Mouse (Mus musculus): ENCODE results near the gene Lrrc56.
"Not testable (repeated sequence)": the region's sequence is repeated elsewhere in the genome, so short reads cannot be mapped to it uniquely, and the experiment has no call there.

The Lrrc56 gene

GRCm38 (mm10) chr7:141217343-141218013 is 23.5 kb downstream of the Lrrc56 start:
- DNase-seq (ENCODE audit: low read depth) = no peak

GRCm38 (mm10) chr7:141218141-141218540 is 24.2 kb downstream of the Lrrc56 start:
- no peak for DNase-seq (ENCODE audit: low read depth)

GRCm38 (mm10) chr7:141218557-141219133 is 24.7 kb downstream of the Lrrc56 start:
- DNase-seq (ENCODE audit: low read depth) = no peak

- no peak for DNase-seq (ENCODE audit: low read depth)
Observed at GRCm38 (mm10) chr7:141219558-141220099, 25.7 kb downstream of the Lrrc56 start.

GRCm38 (mm10) chr7:141220377-141220776 is 26.4 kb downstream of the Lrrc56 start:
- DNase-seq (ENCODE audit: low read depth) = no peak

DNA sequence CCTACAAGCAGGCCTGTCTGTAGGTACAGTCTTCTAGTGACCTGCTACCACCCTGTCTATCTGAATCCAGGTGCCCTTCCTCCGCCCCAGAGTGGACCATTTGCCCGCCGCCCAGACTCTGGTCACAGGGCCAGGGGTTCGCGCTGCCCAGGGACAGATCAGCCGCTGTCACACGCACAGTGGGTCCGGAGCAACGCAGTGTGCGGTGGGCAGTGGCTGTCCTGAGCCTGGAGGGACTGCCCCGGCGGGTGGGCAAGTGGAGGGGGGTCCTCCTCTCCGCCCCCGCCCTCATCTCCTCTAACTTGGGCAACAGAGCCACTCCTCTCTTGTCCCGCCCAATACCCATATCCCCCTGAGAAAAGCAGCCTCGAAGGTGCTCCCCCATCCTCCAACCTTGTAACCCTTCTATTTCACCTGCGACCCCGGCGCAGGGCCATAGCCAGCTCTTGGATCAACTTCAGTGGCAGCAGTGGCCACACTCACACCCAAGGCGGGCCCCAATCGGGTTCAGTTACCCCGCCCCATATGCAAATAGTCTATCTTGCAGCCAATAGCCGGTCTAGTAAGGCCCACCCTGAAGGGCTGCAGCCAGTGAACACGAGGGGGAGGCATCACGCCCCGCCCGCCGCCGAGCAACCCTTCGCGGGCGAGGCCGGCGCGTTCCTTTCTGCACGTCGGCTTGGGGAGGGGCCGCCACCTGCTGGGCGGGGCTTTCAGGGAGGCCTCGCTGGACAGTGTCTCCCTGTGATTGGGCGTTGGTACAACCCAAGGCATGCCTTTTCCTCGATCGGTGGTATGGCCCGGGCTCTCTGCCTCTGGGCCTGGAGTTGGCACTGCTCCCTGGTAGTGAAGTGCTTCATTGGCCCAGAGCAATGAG is 27.5 kb downstream of the Lrrc56 start:
- DNase-seq (ENCODE audit: low read depth) = peak; percentile 96

- DNase-seq (ENCODE audit: low read depth) = no peak
Observed at GRCm38 (mm10) chr7:141222126-141222467, 28.1 kb downstream of the Lrrc56 start.

- no peak for DNase-seq (ENCODE audit: low read depth)
Observed at GRCm38 (mm10) chr7:141222696-141223215, 28.8 kb downstream of the Lrrc56 start.

DNA sequence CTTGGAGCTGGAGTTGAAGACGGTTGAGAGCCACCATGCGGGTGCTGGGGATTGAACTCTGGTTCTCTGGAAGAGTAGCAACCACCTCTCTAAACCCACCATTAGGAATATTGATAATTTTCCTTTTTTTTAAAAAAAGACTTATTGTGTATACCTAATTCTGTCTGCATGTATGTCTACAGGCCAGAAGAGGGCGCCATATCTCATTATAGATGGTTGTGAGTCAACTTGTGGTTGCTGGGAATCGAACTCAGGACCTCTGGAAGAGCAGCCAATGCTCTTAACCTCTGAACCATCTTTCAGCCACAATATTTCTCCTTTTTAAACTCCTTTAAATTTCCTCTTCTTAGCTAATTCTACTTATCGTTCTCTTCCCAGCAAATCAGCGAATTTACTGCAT is 32.6 kb downstream of the Lrrc56 start:
- peak; percentile 58 for DNase-seq (ENCODE audit: low read depth)

- DNase-seq (ENCODE audit: low read depth) = no peak
Observed at GRCm38 (mm10) chr7:141227796-141228195, 33.8 kb downstream of the Lrrc56 start.

GRCm38 (mm10) chr7:141228279-141229067 is 34.5 kb downstream of the Lrrc56 start, which contains the start of gene Phrf1:
Phrf1 (plus strand) TSS chr7:141228784.
- DNase-seq (ENCODE audit: low read depth) = peak; percentile 96

DNA sequence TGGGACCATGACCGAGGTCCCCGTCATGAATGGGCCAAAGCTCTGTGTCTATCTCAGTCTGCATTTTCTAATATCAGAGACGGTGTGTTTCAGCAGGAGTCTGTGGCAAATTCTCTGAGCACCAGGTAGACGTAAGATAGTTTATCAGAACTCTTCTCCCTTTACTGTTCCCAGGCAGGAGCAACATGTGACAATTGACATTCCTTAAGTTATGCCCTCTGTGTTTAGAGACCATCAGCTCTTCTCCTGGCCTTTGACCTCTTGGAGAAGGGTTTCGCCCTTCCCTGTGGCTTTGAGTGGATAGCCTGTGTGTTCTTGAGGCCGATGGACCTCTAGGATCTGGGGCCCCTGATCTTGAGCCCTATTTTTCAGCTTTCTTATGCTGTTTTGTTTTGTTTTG is 35.7 kb downstream of the Lrrc56 start:
- no peak for DNase-seq (ENCODE audit: low read depth)

DNA sequence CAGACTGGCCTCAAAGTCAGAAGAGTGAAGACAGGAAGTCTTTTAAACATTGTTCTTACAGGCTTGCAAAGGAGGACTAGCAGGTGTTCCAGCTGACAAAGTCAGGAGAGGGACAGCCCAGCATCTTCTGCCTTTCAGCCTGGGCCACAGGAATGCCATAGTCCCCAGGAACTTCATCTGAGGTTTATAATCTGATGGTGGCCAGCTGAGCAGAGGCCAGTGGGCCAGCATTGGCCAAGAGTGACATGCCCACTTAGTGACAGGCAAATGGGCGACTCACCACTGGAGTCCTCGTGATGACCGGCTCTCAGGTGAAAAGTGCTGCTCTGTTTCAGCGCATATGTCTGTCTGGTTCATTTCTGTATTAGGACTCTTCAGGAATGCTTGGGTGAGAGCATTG is 36.6 kb downstream of the Lrrc56 start:
- no peak for DNase-seq (ENCODE audit: low read depth)

- no peak for DNase-seq (ENCODE audit: low read depth)
Observed at GRCm38 (mm10) chr7:141231111-141231510, 37.2 kb downstream of the Lrrc56 start.

GRCm38 (mm10) chr7:141231551-141231950 is 37.6 kb downstream of the Lrrc56 start:
- no peak for DNase-seq (ENCODE audit: low read depth)

GRCm38 (mm10) chr7:141250486-141250885 is 56.5 kb downstream of the Lrrc56 start:
- not testable (repeated sequence) for DNase-seq (ENCODE audit: low read depth)

GRCm38 (mm10) chr7:141256159-141256558 is 62.2 kb downstream of the Lrrc56 start:
- DNase-seq (ENCODE audit: low read depth) = no peak
